Mouse (Mus musculus) midbrain, embryonic 16.5 days (tissue): Measurements from ENCODE around the gene Suox. TPM values are rescaled to one million over a fixed set of nuclear protein-coding genes. Genes with fewer than 3 reads are reported as not detected.

Source experiments
- ATAC-seq: fragments of 200-750 bp; cut with Nextera tagmentation; 2 replicates; pipeline ENCODE4 v1.8.0; 2017; ENCODE audit warnings: moderate TSS enrichment
- H3K27ac ChIP-seq: fragments of 300-500 bp; sonication (generic); 2 replicates; pipeline ENCODE4 v1.5.1; 2014; ENCODE audit warnings: mild to moderate bottlenecking, low read length, mixed read lengths
- H3K27me3 ChIP-seq: fragments of 300-500 bp; sonication (generic); 2 replicates; pipeline ENCODE4 v1.6.1; 2014; ENCODE audit warnings: low read depth, low read length, mixed read lengths; ENCODE audit not compliant: control insufficient read depth, insufficient read depth
- H3K36me3 ChIP-seq: fragments of 300-500 bp; sonication (generic); 2 replicates; pipeline ENCODE4 v1.6.1; 2014; ENCODE audit warnings: mild to moderate bottlenecking, low read length, moderate library complexity, mixed read lengths; ENCODE audit not compliant: control insufficient read depth, insufficient read depth
- H3K4me1 ChIP-seq: fragments of 300-500 bp; sonication (generic); 2 replicates; pipeline ENCODE4 v1.6.1; 2014; ENCODE audit warnings: mild to moderate bottlenecking, low read length, mixed read lengths; ENCODE audit not compliant: control insufficient read depth, insufficient read depth
- H3K4me2 ChIP-seq: fragments of 300-500 bp; sonication (generic); 2 replicates; pipeline ENCODE4 v1.6.1; 2014; ENCODE audit warnings: mild to moderate bottlenecking, low read length, mixed read lengths
- H3K4me3 ChIP-seq: fragments of 300-500 bp; sonication (generic); 2 replicates; pipeline ENCODE4 v1.5.1; 2014; ENCODE audit warnings: low read depth, mild to moderate bottlenecking, low read length, moderate library complexity, mixed read lengths
- H3K9ac ChIP-seq: fragments of 300-500 bp; sonication (generic); 2 replicates; pipeline ENCODE4 v1.6.1; 2014; ENCODE audit warnings: low read depth, low read length, mixed read lengths
- H3K9me3 ChIP-seq: fragments of 300-500 bp; sonication (generic); replicated peaks from 2 replicates; pipeline ENCODE4 v1.6.1; 2014; ENCODE audit warnings: mild to moderate bottlenecking, low read length, mixed read lengths; ENCODE audit not compliant: control insufficient read depth, poor library complexity, severe bottlenecking
- WGBS: fragments of 180-500 bp; shearing (Covaris S2); extraction: QIAGEN DNeasy Blood & Tissue Kit; methylation state at CpG from one replicate; pipeline ENCODE4 v1.1.7; 2014; 5-methylcytosine and 5-hydroxymethylcytosine counted together
- polyA plus RNA-seq: library from polyadenylated mRNA; unstranded; fragments of >200 nt; fragmentation: Nextera tagmentation; extraction: Ambion mirVana; gene quantifications from 2 replicates; pipeline ENCODE4 v1.2.1, GENCODE M21; 2015

The Suox gene
- polyA plus RNA-seq, 1 experiment from 2014 or later, result 13.7 TPM

DNA sequence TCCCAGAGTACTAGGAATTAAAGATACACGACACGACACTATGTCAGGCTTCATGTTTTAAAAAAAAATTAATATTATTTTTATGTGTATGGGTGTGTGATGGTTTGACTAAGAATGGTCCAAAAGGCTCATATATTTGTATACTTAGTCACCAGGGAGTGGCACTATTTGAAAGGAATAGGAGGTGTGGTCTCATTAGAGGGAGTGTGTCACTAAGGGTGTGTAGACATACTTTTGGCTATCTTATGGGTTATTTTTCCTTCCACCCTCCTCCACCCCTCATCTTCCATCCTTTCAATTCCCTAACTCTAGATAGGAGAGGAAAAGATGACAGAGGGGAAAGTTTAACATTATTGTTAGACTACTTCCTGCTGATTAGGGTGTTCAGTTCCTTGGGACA, 8.1 kb downstream of the Suox start:
- H3K9ac ChIP-seq, result no peak overlapping the region
- no peak overlapping the region for H3K27ac ChIP-seq
- peaks cover 11% of the 10 kb centered on the region for H3K4me1 ChIP-seq
- no peak overlapping the region for H3K4me2 ChIP-seq
- H3K36me3 ChIP-seq, result no peaks in the 10 kb centered on the region
- no peak overlapping the region for H3K4me3 ChIP-seq
- H3K27me3 ChIP-seq, result no peaks in the 10 kb centered on the region
- ATAC-seq, result no peak
- 95% methylated on average over 2 of the region's 2 CpGs for WGBS
- no peaks in the 10 kb centered on the region for H3K9me3 ChIP-seq

DNA sequence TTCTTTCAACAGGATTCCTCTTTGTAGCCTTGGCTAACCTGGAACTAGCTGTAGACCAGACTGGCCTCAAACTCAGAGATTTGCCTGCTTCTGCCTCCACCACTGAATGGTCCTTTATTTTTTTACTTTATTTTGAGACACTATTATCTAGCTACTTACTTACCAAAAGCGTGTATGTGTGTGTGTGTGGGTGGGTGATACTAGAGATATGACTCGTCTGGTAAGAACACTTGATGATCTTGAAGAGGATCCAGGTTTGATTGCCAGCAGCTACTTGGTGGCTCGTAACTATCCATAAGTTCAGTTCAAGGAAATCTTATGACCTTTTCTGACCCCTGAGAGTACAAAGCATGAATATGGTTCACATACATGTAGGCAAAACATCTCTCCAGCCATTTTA, 8.6 kb downstream of the Suox start:
- no peak overlapping the region for H3K4me3 ChIP-seq
- H3K27ac ChIP-seq, result no peak overlapping the region
- H3K4me2 ChIP-seq, result no peak overlapping the region
- no peaks in the 10 kb centered on the region for H3K36me3 ChIP-seq
- H3K9me3 ChIP-seq, result no peaks in the 10 kb centered on the region
- H3K27me3 ChIP-seq, result no peaks in the 10 kb centered on the region
- no peak overlapping the region for H3K9ac ChIP-seq
- 87% methylated on average over 3 of the region's 3 CpGs for WGBS
- H3K4me1 ChIP-seq, result peaks cover 11% of the 10 kb centered on the region
- ATAC-seq, result no peak

DNA sequence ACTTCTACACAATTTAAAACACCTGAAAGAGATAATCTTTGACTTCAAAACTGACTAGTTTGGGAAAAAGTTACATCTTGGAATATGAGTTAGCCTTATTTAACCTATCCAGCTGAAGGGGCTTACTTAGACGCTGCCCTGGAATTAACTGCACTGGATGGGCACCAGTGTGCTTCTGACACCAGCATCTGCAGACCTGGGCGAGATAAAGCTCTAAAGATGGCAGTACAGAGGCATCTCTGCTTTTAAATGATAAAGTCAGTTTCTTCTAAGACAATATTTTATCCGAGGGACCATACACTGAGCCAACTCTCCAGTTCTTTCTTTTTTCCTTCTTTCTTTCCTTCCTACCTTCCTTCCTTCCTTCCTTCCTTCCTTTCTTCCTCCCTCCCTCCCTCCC, 9.1 kb downstream of the Suox start:
- H3K4me2 ChIP-seq, result no peak overlapping the region
- no peaks in the 10 kb centered on the region for H3K27me3 ChIP-seq
- no peak for ATAC-seq
- H3K27ac ChIP-seq, result no peak overlapping the region
- WGBS, result 78% methylated on average over 3 of the region's 3 CpGs
- H3K4me1 ChIP-seq, result peaks cover 11% of the 10 kb centered on the region
- no peaks in the 10 kb centered on the region for H3K9me3 ChIP-seq
- H3K9ac ChIP-seq, result no peak overlapping the region
- no peaks in the 10 kb centered on the region for H3K36me3 ChIP-seq
- H3K4me3 ChIP-seq, result no peak overlapping the region

DNA sequence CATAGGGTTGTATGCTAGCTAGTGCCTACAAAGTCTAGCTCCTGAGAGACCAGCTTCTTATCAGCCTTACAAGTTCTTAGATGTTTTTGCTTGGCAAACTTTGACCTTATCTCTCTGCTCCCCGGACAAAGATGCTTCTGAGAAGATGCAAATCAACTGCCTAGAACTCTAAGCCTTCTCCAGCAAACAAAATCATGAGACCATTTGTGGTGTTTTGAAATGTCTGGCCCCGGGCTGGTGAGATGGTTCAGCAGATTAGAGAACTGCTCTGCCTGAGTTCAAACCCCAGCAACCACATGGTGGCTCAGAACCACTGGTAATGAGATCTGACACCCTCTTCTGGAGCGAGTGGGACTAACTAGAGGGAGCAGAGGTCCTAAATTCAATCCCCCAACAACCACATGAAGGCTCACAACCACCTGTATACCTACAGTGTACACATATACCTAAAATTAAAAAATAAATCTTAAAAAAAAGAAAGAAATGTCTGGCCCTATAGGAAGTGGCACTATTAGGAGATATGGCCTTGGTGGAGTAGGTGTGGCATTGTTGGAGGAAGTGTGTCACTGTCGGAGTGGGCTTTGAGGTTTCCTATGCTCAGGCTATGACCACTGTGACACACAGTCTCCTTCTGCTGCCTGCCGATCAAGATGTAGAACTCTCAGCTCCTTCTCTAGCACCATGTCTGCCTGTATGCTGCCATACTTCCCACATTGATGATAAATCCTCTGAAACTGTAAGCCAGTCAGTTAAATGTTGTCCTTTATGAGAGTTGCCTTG, 10.2 kb downstream of the Suox start:
- H3K36me3 ChIP-seq, result no peaks in the 10 kb centered on the region
- H3K4me1 ChIP-seq, result peaks cover 10% of the 10 kb centered on the region
- no peak overlapping the region for H3K9ac ChIP-seq
- H3K4me3 ChIP-seq, result no peak overlapping the region
- H3K4me2 ChIP-seq, result no peak overlapping the region
- WGBS, result 74% methylated on average over 5 of the region's 5 CpGs
- no peak overlapping the region for H3K27ac ChIP-seq
- no peaks in the 10 kb centered on the region for H3K27me3 ChIP-seq
- no peak for ATAC-seq
- no peaks in the 10 kb centered on the region for H3K9me3 ChIP-seq

DNA sequence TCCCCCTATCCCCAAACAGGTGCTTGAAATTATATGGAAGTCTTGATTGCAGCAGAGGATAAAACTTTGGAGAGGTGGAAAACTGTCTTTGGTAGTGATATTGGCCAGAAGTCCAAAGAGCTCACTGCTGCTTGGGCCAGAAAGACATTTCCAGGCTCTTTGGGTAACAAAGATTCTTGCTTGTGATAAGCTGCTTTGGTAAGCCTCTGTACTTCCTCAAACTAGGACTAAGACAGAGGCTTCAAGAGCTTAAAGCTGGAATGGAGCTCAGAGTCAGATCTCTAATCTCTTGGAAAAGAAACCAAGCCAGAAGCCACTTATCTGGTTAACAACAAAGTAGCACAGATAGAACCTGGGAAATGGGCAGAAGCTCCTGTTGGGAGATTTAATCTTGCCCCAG, 11.4 kb downstream of the Suox start:
- Histone ChIP-seq H3K4me1 (no peaks in the 10 kb centered on the region), H3K9me3 (no peaks in the 10 kb centered on the region), H3K4me3 (no peak overlapping the region), H3K27me3 (no peaks in the 10 kb centered on the region), H3K9ac (no peak overlapping the region), H3K4me2 (no peak overlapping the region), H3K36me3 (no peaks in the 10 kb centered on the region), H3K27ac (no peak overlapping the region)
- ATAC-seq, result no peak

DNA sequence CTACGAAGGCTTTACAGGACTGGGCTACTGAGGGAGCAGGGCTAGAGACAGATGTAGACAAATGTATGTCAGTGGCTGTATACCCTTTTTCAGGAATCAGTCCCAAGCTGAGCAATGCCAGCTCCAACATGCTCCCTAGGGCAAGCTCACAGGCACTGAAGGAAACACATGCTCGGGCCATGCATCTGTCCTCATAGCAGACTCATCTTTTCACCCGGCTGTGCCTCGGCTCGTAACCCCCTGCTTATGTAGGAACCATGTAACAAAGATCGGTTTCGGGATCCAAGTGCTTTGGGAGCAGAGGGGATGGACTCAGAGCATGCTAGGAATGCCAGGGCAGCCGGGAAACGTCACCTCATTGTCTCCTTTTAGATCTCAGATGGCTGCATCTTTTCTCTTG, 14.4 kb downstream of the Suox start:
- H3K36me3 ChIP-seq, result no peaks in the 10 kb centered on the region
- ATAC-seq, result no peak
- 51% methylated on average over 9 of the region's 9 CpGs for WGBS

DNA sequence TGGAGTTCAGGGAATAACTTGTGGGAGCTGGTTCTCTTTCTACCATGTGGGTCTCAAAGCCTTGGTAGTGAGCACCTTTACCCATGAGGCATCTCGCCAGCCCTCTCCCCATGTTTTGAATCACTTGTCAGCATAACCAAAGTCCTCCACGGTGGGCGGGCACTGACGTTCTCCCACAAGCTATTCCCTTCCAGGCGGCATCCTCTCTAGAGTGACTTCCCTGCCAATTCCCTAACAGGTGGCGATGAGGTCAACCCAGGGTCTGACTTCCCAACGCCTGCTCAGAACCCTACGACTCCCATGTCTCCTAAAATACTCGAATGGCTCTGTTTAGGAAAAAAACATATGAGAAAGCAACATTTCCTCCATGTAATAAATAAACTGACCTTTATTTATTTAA, 16.0 kb downstream of the Suox start:
- H3K4me1 ChIP-seq, result no peaks in the 10 kb centered on the region
- no peaks in the 10 kb centered on the region for H3K36me3 ChIP-seq
- H3K9me3 ChIP-seq, result no peaks in the 10 kb centered on the region
- no peak overlapping the region for H3K9ac ChIP-seq
- H3K4me2 ChIP-seq, result no peak overlapping the region
- no peaks in the 10 kb centered on the region for H3K27me3 ChIP-seq
- ATAC-seq, result no peak
- WGBS, result 72% methylated on average over 9 of the region's 9 CpGs
- H3K27ac ChIP-seq, result no peak overlapping the region
- no peak overlapping the region for H3K4me3 ChIP-seq

More for the DNA sequence above, 14.4 kb downstream of the Suox start:
- Histone ChIP-seq H3K4me2 (no peak overlapping the region), H3K9me3 (no peaks in the 10 kb centered on the region), H3K4me3 (no peak overlapping the region), H3K9ac (no peak overlapping the region), H3K27me3 (no peaks in the 10 kb centered on the region), H3K4me1 (no peaks in the 10 kb centered on the region), H3K27ac (no peak overlapping the region)

DNA sequence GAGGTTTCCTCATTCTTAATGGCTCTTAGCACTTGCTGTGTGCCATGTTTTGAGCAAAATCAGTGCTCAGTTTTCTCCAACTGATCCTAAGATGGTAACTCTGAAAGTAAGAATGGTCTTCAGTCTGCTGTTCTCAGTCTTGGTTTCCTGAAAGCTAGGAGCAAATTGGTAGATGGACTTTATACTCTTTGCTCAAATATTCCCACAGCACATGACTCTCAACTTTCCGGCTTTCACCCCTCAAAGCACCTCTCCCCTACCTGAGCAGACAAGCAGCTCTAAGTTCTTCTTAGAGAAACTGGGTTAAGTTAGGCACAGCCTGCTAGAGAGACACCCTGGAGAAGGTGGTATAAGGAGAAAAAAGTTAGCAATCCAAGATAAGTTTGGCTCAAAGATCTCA, 17.1 kb downstream of the Suox start:
- Histone ChIP-seq H3K4me2 (no peak overlapping the region), H3K9me3 (no peaks in the 10 kb centered on the region), H3K27me3 (no peaks in the 10 kb centered on the region), H3K36me3 (no peaks in the 10 kb centered on the region), H3K27ac (no peak overlapping the region), H3K4me3 (no peak overlapping the region), H3K4me1 (no peaks in the 10 kb centered on the region), H3K9ac (no peak overlapping the region)
- no peak for ATAC-seq
- WGBS, result 93% methylated on average over 1 of the region's 1 CpGs

DNA sequence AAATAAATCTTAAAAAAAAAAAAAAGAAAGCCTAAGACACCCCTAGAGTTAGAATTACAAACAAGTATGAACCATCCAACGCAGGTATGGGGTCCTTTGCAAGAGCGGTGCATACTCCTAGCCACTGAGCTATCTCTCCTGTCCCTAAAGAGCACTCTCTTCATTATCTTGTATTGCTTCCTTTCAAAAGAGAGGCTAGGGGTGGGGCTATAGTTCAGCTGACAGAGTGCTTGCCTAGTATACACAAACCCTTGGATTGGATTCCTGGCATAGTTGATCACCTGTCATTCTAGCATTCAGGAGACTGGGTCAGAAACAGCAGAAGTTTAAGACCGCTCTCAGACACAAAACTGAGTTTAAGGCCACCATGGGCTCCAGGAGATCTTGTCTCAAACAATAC, 18.6 kb downstream of the Suox start:
- 95% methylated on average over 3 of the region's 3 CpGs for WGBS
- Histone ChIP-seq H3K9me3 (no peaks in the 10 kb centered on the region), H3K4me3 (no peak overlapping the region), H3K27me3 (no peaks in the 10 kb centered on the region), H3K4me2 (no peak overlapping the region), H3K9ac (no peak overlapping the region), H3K36me3 (no peaks in the 10 kb centered on the region), H3K4me1 (no peaks in the 10 kb centered on the region), H3K27ac (no peak overlapping the region)
- no peak for ATAC-seq
